Mouse (Mus musculus) liver, adult 2 months (tissue): ENCODE measurements around the gene Olfr108.

ENCODE experiments used
- CTCF ChIP-seq: fragments of 200-500 bp; IDR thresholded peaks from 2 replicates; pipeline ENCODE4 v1.5.1; 2011; ENCODE audit warnings: low read depth, low read length, control low read depth
- POLR2A ChIP-seq: fragments of 200-500 bp; IDR thresholded peaks from 2 replicates; pipeline ENCODE4 v1.6.1; 2011; ENCODE audit warnings: low read length, control low read depth; ENCODE audit not compliant: insufficient read depth; ENCODE audit errors: extremely low read depth

GRCm38 (mm10) chr17:37398926-37399325 lies 46.4 kb upstream of the Olfr108 start, which contains the start of gene Olfr107:
- no peak for TF ChIP-seq CTCF
- no peak for TF ChIP-seq POLR2A
